Mouse (Mus musculus) C2C12 (cell line): Measurements from ENCODE around the gene Sgca.

ENCODE experiments used
- CEBPB ChIP-seq: IDR thresholded peaks from one replicate; pipeline ENCODE4 v1.6.1; 2011; ENCODE audit warnings: low read depth, mild to moderate bottlenecking, control low read depth, moderate library complexity
- CTCF ChIP-seq: IDR thresholded peaks from one replicate; pipeline ENCODE4 v1.5.1; 2011; ENCODE audit not compliant: control insufficient read depth, insufficient read depth, insufficient read length
- FOSL1 ChIP-seq: IDR thresholded peaks from one replicate; pipeline ENCODE4 v1.8.0; 2011; ENCODE audit warnings: mild to moderate bottlenecking, low read length; ENCODE audit not compliant: poor library complexity, insufficient read depth, severe bottlenecking
- MAX ChIP-seq: IDR thresholded peaks from one replicate; pipeline ENCODE4 v1.6.1; 2011; ENCODE audit warnings: mild to moderate bottlenecking, control low read depth
- MYOD1 ChIP-seq: IDR thresholded peaks from one replicate; pipeline ENCODE4 v1.6.1; 2011; ENCODE audit warnings: low read depth; ENCODE audit not compliant: control insufficient read depth, insufficient read length
- MYOG ChIP-seq: IDR thresholded peaks from one replicate; pipeline ENCODE4 v1.6.1; 2011; ENCODE audit not compliant: control insufficient read depth, insufficient read length; ENCODE audit errors: extremely low read depth
- USF1 ChIP-seq: IDR thresholded peaks from one replicate; pipeline ENCODE4 v1.6.1; 2011; ENCODE audit warnings: low read depth, mild to moderate bottlenecking, control low read depth, moderate library complexity

DNA sequence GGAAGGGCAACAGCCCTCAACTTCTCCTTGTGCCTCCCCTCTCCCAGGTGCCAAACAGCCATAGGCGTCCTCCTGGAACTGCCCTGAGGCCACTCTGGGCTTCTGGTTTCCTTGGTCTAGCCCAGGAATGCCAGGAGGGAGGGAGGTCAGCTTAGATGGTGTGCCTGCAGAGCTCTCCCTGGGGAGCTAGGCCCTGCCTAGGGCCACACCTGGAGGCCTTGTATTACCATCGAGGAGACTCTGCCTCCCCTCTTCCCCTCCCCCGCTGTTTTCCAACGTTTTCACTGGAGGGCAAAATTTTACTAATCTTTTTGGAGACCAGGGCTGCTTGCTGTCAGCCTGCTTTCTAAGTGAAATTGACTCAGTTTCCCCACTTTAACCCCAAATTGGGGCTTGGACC, 29.9 kb upstream of the Sgca start:
- TF ChIP-seq CTCF (no peak), FOSL1 (no peak), USF1 (no peak), MYOD1 (no peak), MAX (no peak), CEBPB (no peak), MYOG (no peak)
